Mouse (Mus musculus): Measurements from ENCODE around the gene 1700113H08Rik. TPM values are rescaled to one million over a fixed set of nuclear protein-coding genes. Genes with fewer than 3 reads are reported as not detected.

The 1700113H08Rik gene
- polyA plus RNA-seq (2015; fragmentation: Nextera tagmentation; extraction: Ambion mirVana): 0.18 TPM in 1 of 2 replicates, not detected in the other

- ATAC-seq (replicated peaks; ENCODE audit: insufficient number of reproducible peaks, insufficient read depth, low FRiP score, low read depth): 0 out of 2 replicates have a peak, but pooled peaks have one; percentile 41
- Histone ChIP-seq H3K4me1 (replicated peaks) (peaks cover 10% of the 10 kb centered on the region), H3K27me3 (peaks cover 9% of the 10 kb centered on the region; the same call in 1 of the 2 replicates), H3K4me3 (peak within 1 kb of the TSS; percentile 51), H3K9me3 (replicated peaks) (no peaks in the 10 kb centered on the region), H3K36me3 (no peaks in the 10 kb centered on the region), H3K9ac (peak within 1 kb of the TSS; percentile 52), H3K27ac (no peak within 1 kb of the TSS), H3K4me2 (peak within 1 kb of the TSS; percentile 93)
- WGBS: 10% methylated on average over 15 of the region's 15 CpGs
These were observed at the start of gene 1700113H08Rik for GRCm38 (mm10) chr10:87057500-87058250. Gene 1700113H08Rik, plus strand, starts transcription at chr10:87058045.

- Histone ChIP-seq H3K36me3 (no peaks in the 10 kb centered on the region), H3K4me3 (no peak overlapping the region), H3K9me3 (replicated peaks) (no peaks in the 10 kb centered on the region), H3K9ac (no peak overlapping the region), H3K4me2 (no peak overlapping the region), H3K4me1 (replicated peaks) (no peaks in the 10 kb centered on the region), H3K27me3 (no peaks in the 10 kb centered on the region), H3K27ac (no peak overlapping the region)
- 65% methylated on average over 3 of the region's 3 CpGs for WGBS
- no peak for ATAC-seq (replicated peaks; ENCODE audit: insufficient number of reproducible peaks, insufficient read depth, low FRiP score, low read depth)
These were observed 49.7 kb upstream of the 1700113H08Rik start for GRCm38 (mm10) chr10:87008215-87008499.

- Histone ChIP-seq H3K9me3 (replicated peaks) (no peaks in the 10 kb centered on the region), H3K4me2 (no peak overlapping the region), H3K4me3 (no peak overlapping the region), H3K27ac (no peak overlapping the region), H3K27me3 (no peaks in the 10 kb centered on the region), H3K36me3 (no peaks in the 10 kb centered on the region), H3K9ac (no peak overlapping the region), H3K4me1 (replicated peaks) (peaks cover 14% of the 10 kb centered on the region)
- ATAC-seq (replicated peaks; ENCODE audit: insufficient number of reproducible peaks, insufficient read depth, low FRiP score, low read depth): no peak
- 86% methylated on average over 7 of the region's 7 CpGs for WGBS
These were observed 45.8 kb upstream of the 1700113H08Rik start for GRCm38 (mm10) chr10:87012087-87012486.

- WGBS: 64% methylated on average over 7 of the region's 7 CpGs
These were observed 43.4 kb upstream of the 1700113H08Rik start for GRCm38 (mm10) chr10:87014391-87014965.

GRCm38 (mm10) chr10:87015403-87015802 is 42.4 kb upstream of the 1700113H08Rik start:
- H3K36me3 ChIP-seq: no peaks in the 10 kb centered on the region
- ATAC-seq (replicated peaks; ENCODE audit: insufficient number of reproducible peaks, insufficient read depth, low FRiP score, low read depth): no peak
- no peaks in the 10 kb centered on the region for H3K9me3 ChIP-seq (replicated peaks)
- no peaks in the 10 kb centered on the region for H3K27me3 ChIP-seq
- peaks cover 14% of the 10 kb centered on the region for H3K4me1 ChIP-seq (replicated peaks)
- no peak overlapping the region for H3K4me2 ChIP-seq
- no peak overlapping the region for H3K27ac ChIP-seq
- no peak overlapping the region for H3K9ac ChIP-seq
- 20% methylated on average over 5 of the region's 5 CpGs for WGBS
- no peak overlapping the region for H3K4me3 ChIP-seq

More at GRCm38 (mm10) chr10:87014391-87014965, 43.4 kb upstream of the 1700113H08Rik start:
- no peak overlapping the region for H3K4me3 ChIP-seq
- H3K9ac ChIP-seq: no peak overlapping the region
- H3K27me3 ChIP-seq: no peaks in the 10 kb centered on the region
- no peaks in the 10 kb centered on the region for H3K9me3 ChIP-seq (replicated peaks)
- no peak overlapping the region for H3K27ac ChIP-seq
- peaks cover 14% of the 10 kb centered on the region for H3K4me1 ChIP-seq (replicated peaks)
- ATAC-seq (replicated peaks; ENCODE audit: insufficient number of reproducible peaks, insufficient read depth, low FRiP score, low read depth): no peak
- no peaks in the 10 kb centered on the region for H3K36me3 ChIP-seq
- H3K4me2 ChIP-seq: no peak overlapping the region

- Histone ChIP-seq H3K9ac (no peak overlapping the region), H3K4me3 (no peak overlapping the region), H3K27ac (no peak overlapping the region), H3K36me3 (no peaks in the 10 kb centered on the region), H3K4me2 (no peak overlapping the region), H3K27me3 (0 out of 2 replicates have a peak, but pooled peaks cover 1% of the 10 kb centered on the region), H3K4me1 (replicated peaks) (peaks cover 14% of the 10 kb centered on the region), H3K9me3 (replicated peaks) (no peaks in the 10 kb centered on the region)
- 0 out of 2 replicates have a peak, but pooled peaks have one; percentile 38 for ATAC-seq (replicated peaks; ENCODE audit: insufficient number of reproducible peaks, insufficient read depth, low FRiP score, low read depth)
- WGBS: 39% methylated on average over 9 of the region's 9 CpGs
These were observed 41.6 kb upstream of the 1700113H08Rik start for GRCm38 (mm10) chr10:87016151-87016692.

- Histone ChIP-seq H3K4me3 (no peak overlapping the region), H3K27ac (no peak overlapping the region), H3K9me3 (replicated peaks) (no peaks in the 10 kb centered on the region), H3K9ac (no peak overlapping the region), H3K4me1 (replicated peaks) (peaks cover 14% of the 10 kb centered on the region), H3K36me3 (no peaks in the 10 kb centered on the region), H3K4me2 (no peak overlapping the region), H3K27me3 (0 out of 2 replicates have a peak, but pooled peaks cover 4% of the 10 kb centered on the region)
- no peak for ATAC-seq (replicated peaks; ENCODE audit: insufficient number of reproducible peaks, insufficient read depth, low FRiP score, low read depth)
- WGBS: 62% methylated on average over 9 of the region's 9 CpGs
These were observed 39.0 kb upstream of the 1700113H08Rik start for GRCm38 (mm10) chr10:87018876-87019275.

GRCm38 (mm10) chr10:87020711-87021110 is 37.1 kb upstream of the 1700113H08Rik start:
- 56% methylated on average over 16 of the region's 16 CpGs for WGBS
- ATAC-seq (replicated peaks; ENCODE audit: insufficient number of reproducible peaks, insufficient read depth, low FRiP score, low read depth): no peak
- H3K36me3 ChIP-seq: no peaks in the 10 kb centered on the region
- no peak overlapping the region for H3K4me3 ChIP-seq
- no peak overlapping the region for H3K9ac ChIP-seq
- no peak overlapping the region for H3K27ac ChIP-seq
- H3K9me3 ChIP-seq (replicated peaks): no peaks in the 10 kb centered on the region
- peaks cover 8% of the 10 kb centered on the region for H3K4me1 ChIP-seq (replicated peaks)
- H3K27me3 ChIP-seq: 0 out of 2 replicates have a peak, but pooled peaks cover 4% of the 10 kb centered on the region
- no peak overlapping the region for H3K4me2 ChIP-seq

DNA sequence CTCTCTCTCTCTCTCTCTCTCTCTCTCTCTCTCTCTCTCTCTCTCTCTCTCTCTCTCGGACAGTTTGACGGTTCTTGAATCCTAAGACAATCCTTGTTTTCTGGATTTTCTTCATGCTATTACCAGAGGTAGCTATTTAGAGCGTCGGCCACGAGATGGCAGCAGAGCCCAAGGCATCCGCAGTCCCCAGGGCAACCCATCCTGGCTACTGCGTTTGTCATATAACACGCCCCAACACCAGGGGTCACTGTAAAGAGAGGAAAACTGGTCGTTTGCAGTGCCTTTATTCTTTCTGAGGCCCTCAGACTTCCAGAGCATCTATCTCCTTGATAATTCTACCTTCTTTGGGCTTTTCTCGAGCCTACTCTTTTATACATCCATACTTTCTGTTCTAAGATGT is 33.0 kb upstream of the 1700113H08Rik start:
- ATAC-seq (replicated peaks; ENCODE audit: insufficient number of reproducible peaks, insufficient read depth, low FRiP score, low read depth): peak; percentile 75
- Histone ChIP-seq H3K9ac (no peak overlapping the region), H3K27me3 (0 out of 2 replicates have a peak, but pooled peaks cover 4% of the 10 kb centered on the region), H3K27ac (no peak overlapping the region), H3K4me2 (no peak overlapping the region), H3K9me3 (replicated peaks) (no peaks in the 10 kb centered on the region), H3K4me1 (replicated peaks) (no peaks in the 10 kb centered on the region), H3K4me3 (no peak overlapping the region), H3K36me3 (no peaks in the 10 kb centered on the region)
- 2% methylated on average over 8 of the region's 10 CpGs for WGBS

DNA sequence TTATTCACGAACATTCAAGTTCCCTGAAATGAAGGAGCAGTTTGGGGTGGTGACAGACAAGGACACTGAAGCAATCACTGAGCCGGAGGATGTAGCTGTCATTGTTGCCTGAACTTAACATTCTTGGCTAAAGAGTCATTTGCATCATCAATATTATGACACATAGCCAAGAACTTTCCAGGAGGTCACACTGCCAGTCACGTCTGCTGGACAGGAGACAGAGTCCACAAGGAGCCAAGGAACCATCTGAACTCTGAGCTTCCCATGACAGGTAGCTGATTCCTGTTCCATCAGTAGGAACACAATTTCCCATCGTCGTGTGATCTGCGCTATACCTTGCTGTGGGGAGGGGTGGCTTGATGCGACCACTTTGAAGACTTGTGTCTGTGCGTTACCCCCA is 25.1 kb upstream of the 1700113H08Rik start:
- H3K9me3 ChIP-seq (replicated peaks): no peaks in the 10 kb centered on the region
- ATAC-seq (replicated peaks; ENCODE audit: insufficient number of reproducible peaks, insufficient read depth, low FRiP score, low read depth): no peak
- H3K27me3 ChIP-seq: peaks cover 3% of the 10 kb centered on the region; the same call in 1 of the 2 replicates
- WGBS: 79% methylated on average over 8 of the region's 8 CpGs
- H3K27ac ChIP-seq: no peak overlapping the region
- H3K4me3 ChIP-seq: no peak overlapping the region
- H3K9ac ChIP-seq: no peak overlapping the region
- H3K36me3 ChIP-seq: no peaks in the 10 kb centered on the region
- 0 out of 2 replicates have a peak, but pooled peaks cover 3% of the 10 kb centered on the region for H3K4me1 ChIP-seq (replicated peaks)
- H3K4me2 ChIP-seq: no peak overlapping the region

DNA sequence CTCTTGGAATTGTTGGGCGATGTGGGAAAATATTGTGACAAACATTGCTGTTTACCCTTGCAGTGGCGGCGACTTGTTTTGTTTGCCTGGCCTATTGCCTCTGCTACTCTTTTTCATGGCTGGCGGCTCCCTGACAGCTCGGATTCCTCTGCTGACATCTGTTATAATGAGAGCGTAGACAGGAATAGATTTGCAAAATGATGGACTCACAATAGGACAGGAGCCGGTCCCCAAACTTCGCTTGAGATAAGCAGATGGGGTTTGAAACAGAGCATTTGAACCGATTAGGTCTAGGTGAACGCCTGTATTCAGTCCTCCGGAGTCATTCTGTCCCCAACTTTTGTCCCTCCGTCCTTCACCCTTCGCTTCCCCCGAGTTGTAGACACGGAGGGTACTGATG is 22.0 kb upstream of the 1700113H08Rik start:
- H3K9me3 ChIP-seq (replicated peaks): no peaks in the 10 kb centered on the region
- peaks cover 3% of the 10 kb centered on the region; the same call in 1 of the 2 replicates for H3K27me3 ChIP-seq
- H3K9ac ChIP-seq: no peak overlapping the region
- ATAC-seq (replicated peaks; ENCODE audit: insufficient number of reproducible peaks, insufficient read depth, low FRiP score, low read depth): no peak
- no peak overlapping the region for H3K27ac ChIP-seq
- no peak overlapping the region for H3K4me3 ChIP-seq
- no peak overlapping the region for H3K4me2 ChIP-seq
- no peaks in the 10 kb centered on the region for H3K36me3 ChIP-seq
- H3K4me1 ChIP-seq (replicated peaks): peaks cover 7% of the 10 kb centered on the region; the same call in 1 of the 2 replicates
- 80% methylated on average over 15 of the region's 15 CpGs for WGBS

Measured in heart, embryonic 15.5 days (tissue).